Mouse (Mus musculus): ENCODE measurements at regions not wholly inside any gene's neighbourhood (a gene's known extent, or its start where the extent isn't known, plus 50 kb on each side); places are given as distances from the start of the nearest gene placed in this dataset.

DNA sequence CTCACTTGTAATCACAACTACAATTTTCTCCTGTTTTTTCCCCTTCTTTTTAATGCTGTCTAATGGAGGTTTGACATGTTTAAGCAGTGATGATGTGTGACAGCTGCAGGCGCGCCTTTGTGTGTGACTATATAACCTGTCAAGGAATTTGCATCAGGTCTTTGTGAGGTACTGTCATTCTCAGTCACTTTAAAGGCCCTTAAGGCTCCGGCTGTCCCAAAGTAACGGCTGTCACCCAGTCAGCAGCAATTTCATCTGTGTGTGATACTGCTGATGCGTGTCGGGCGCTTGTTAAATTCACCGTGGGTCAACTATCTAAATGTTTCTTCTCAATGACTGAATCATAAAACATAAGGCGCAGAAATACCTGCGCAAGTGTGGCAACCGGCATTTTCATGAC is 350.2 kb downstream of the Nup35 start:
- no peak for ATAC-seq (ENCODE audit: insufficient number of reproducible peaks, low FRiP score, low TSS enrichment)

DNA sequence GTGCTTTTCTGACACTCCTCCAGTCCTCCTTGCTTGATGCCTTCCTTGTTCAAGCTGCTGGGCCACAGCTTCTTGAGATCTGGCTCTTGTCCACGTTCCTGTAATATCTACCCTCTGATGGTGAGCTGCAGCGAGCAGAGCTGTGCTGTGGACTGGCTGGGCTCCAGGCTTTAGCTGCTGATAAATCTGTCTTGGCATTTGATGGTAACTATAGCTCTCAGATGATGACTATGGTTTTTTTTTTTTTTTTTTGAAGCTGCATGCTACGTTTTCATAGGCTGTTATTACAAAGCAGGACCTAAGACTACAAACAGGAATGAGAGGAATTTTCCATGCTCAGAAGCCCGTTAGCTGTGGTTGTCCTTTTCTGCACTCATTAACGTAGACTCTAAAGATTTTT is 352.3 kb downstream of the Nup35 start:
- peak; percentile 31; the same call in 1 of the 2 replicates for ATAC-seq (ENCODE audit: insufficient number of reproducible peaks, low FRiP score, low TSS enrichment)

DNA sequence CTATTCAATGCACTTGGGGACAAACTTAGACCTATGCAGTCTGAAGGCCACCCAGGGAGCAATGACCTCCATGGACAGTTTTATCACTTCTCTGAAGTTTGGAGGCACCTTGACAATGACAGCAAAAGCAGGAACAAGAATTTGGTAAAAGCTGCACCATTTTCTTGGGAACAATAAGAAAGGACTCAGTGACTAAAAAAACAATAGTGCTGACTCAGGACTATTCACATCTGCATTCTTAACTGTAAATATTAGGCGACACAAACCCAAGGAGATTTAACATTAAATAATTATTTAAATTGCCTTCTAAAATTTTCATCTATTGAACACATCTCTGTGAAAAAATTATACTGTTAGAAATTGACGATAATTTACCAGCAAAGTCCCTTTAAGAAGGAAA is 356.2 kb downstream of the Nup35 start:
- ATAC-seq (ENCODE audit: insufficient number of reproducible peaks, low FRiP score, low TSS enrichment) = no peak

DNA sequence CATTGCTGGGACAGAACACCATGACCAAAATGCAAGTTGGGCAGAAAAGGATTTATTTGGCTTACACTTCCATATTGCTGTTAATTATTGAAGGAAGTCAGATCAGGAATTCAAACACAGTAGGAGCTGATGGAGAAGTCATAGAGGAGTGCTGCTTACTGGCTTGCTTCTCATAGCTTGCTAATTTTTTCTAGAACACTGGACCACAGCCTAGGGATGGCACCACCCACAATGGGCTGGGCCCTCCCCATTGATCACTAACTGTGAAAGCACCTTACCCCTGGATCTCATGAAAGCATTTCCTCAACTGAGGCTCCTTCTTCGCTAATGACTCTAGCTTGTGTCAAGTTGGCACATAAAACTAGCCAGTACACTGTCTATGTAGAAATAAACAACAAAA is 381.3 kb downstream of the Nup35 start:
- ATAC-seq (ENCODE audit: insufficient number of reproducible peaks, low FRiP score, low TSS enrichment) = no peak

DNA sequence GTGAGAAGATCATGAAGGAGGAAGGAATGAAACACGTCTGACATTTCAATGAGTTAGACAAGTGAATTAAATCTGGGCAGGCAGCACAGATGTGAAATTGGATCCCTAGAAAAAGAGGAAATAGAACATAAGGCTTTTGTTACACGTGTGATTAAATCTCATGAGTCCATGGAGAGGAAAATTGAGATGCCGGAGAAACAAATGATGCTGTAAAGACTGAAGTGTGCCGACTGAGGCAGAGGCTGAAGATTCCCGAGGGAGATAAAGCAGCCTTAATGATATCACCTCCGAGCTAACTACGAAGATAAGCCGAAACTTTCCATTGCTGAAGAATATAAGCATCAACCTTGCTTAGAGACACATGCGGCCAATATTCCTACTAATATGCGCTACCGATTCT is 390.0 kb downstream of the Nup35 start:
- ATAC-seq (ENCODE audit: insufficient number of reproducible peaks, low FRiP score, low TSS enrichment) = no peak

DNA sequence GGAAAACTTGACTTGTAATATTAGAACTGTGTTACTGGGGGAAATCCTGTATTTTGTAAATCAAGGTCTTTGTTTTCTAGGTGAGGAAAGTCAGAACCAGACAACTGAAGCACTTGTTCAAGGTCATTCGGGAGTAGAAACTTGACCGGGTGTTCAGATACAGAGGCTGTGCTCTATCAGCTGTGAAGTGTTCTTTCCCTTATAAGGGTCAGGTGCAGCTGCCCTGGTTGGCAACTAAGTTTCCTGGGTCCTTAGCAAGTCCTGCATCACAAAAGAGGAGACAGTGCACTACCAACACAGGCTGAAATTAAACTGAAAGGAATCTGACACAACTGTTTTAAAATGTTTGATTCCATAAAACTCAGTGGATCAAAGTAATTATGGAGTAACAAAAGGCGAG is 406.6 kb downstream of the Nup35 start:
- no peak for ATAC-seq (ENCODE audit: insufficient number of reproducible peaks, low FRiP score, low TSS enrichment)

All from cerebellum, adult (tissue).